Mouse (Mus musculus): ENCODE results near the gene Hoxc8.

DNA sequence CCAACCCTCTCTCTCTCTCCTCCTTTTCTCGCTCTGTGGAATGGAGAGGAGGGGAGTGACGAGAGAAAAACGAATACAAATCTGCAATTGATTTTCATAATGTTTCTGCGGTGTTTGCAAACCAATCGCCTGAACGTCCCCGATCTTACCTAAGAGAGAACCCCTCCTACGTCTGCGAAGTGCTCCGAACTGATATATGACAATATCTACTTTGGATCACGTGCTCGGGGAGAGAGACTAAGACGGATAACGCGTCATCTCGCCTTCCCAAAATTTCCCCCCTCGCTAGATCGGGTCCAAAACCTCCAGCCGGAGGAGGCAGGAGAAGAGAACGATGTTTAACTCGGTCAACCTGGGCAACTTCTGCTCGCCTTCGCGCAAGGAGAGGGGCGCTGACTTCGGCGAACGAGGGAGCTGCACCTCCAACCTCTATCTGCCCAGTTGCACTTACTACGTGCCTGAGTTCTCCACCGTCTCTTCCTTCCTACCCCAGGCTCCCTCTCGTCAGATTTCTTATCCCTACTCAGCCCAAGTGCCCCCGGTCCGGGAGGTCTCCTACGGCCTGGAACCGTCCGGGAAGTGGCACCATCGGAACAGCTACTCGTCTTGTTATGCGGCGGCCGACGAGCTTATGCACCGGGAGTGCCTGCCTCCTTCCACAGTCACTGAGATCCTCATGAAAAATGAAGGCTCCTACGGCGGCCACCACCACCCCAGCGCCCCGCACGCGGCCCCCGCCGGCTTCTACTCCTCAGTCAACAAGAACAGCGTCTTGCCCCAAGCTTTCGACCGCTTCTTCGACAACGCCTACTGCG, 36.0 kb upstream of the Hoxc8 start, which contains the start of gene Hoxc11:
- TF ChIP-seq POLR2A (IDR thresholded peaks at IDR 0.05; ENCODE audit: low read depth, low read length) (no peak), CTCF (IDR thresholded peaks at IDR 0.05; ENCODE audit: extremely low read depth, insufficient read length, insufficient replicate concordance, low read depth, low read length) (no peak)
